Mouse (Mus musculus) embryo, embryonic 11 days (tissue): ENCODE data around the gene Rlf.
"Not testable (repeated sequence)": the region's sequence is repeated elsewhere in the genome, so short reads cannot be mapped to it uniquely, and the experiment has no call there.

Experiments used
- DNase-seq: peaks from one replicate; pipeline ENCODE4 v3.0.0-alpha.2; 2015

Gene Rlf

DNA sequence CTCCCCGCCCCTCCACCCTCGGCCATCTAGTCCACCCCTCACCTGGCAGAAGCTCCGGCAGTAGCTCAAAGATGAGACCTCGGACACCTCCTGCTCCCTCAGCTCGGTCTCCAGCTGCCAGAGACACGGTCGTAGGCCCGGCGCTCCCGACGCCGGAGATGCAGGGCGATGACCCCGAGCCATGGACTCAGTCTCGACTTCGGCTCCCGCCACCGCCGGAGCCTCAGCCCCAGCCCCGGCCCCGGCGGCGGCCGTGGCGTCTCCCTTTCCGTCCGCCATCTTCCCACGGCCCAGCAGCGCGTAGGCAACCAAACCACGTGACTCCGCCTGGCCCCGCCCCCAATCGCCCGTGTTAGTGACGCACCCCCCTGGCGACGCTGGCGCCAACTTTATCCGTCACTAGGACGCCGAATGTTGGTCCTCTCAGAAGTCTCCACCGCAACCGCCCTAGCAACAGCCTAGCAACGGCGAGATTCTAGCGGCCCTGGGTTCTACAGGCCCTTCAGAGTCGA, at the start of gene Rlf:
TSS of gene Rlf (minus strand) at position 292 of the 512 bp plus-strand sequence.
- peak; percentile 98 for DNase-seq

DNA sequence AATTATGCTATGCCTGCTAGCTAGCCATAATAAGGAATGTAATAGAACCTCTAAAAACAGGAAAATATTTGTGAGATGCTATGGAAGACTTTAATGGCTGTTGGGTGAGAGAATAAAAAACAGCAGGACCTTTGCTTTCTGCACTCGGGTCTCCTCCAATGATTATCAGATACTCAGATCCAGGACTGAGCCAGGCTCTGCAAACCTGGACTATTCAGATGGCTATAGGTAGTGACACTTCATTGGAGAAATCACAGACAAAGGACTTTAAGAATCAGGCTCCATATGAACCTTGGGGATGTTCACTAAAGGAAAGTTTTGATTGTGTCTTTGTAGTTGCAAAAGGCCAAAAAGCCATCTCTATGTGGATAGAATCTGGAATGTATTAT, 26.7 kb upstream of the Rlf start:
- DNase-seq, result no peak

GRCm38 (mm10) chr4:121240637-121241611, 26.0 kb upstream of the Rlf start:
- peak; percentile 66 for DNase-seq

- DNase-seq, result no peak
These were observed 25.0 kb upstream of the Rlf start for GRCm38 (mm10) chr4:121239878-121240277.

GRCm38 (mm10) chr4:121231772-121232414, 17.0 kb upstream of the Rlf start:
- DNase-seq, result peak; percentile 75

DNA sequence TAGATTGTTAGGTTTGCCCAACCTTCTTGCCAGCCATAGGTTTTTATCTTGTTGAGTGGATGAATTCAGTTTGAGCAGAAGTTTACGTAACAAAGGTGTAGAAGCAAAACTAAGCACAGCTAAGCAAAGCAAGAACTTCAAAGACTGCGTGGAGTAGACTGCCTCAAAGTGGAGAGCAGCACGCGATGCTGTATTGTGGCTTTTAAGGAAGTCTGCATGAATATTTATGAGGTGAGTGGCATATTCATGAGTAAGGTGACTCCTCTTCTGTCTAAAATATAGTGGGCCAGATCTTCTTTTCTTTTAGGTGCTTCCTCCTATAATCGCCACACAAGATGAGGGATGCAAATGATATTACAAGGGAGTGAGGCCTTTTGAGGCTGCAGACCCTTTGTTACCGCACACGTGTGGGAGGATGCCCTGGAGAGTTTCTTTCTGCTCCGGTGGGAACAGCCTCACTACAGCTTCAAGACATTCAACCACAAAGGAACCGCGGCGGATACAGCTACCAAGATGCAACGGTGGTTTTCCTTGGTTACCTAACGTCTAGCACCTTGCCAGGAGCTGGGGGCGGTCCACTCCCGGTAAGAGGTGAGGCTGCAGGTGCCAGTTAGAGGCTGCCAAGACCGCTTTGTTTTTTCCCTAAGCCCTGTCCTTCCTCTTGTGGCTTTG, 16.2 kb upstream of the Rlf start:
- peak; percentile 41 for DNase-seq

GRCm38 (mm10) chr4:121227072-121227471, 12.2 kb upstream of the Rlf start:
- no peak for DNase-seq

GRCm38 (mm10) chr4:121225177-121225576, 10.3 kb upstream of the Rlf start:
- DNase-seq, result no peak

- DNase-seq, result no peak
These were observed 8.3 kb upstream of the Rlf start for GRCm38 (mm10) chr4:121223136-121223535.

- no peak for DNase-seq
These were observed 1.3 kb upstream of the Rlf start for GRCm38 (mm10) chr4:121216216-121216615.

GRCm38 (mm10) chr4:121215489-121215888, 605 bp upstream of the Rlf start:
- no peak for DNase-seq

DNA sequence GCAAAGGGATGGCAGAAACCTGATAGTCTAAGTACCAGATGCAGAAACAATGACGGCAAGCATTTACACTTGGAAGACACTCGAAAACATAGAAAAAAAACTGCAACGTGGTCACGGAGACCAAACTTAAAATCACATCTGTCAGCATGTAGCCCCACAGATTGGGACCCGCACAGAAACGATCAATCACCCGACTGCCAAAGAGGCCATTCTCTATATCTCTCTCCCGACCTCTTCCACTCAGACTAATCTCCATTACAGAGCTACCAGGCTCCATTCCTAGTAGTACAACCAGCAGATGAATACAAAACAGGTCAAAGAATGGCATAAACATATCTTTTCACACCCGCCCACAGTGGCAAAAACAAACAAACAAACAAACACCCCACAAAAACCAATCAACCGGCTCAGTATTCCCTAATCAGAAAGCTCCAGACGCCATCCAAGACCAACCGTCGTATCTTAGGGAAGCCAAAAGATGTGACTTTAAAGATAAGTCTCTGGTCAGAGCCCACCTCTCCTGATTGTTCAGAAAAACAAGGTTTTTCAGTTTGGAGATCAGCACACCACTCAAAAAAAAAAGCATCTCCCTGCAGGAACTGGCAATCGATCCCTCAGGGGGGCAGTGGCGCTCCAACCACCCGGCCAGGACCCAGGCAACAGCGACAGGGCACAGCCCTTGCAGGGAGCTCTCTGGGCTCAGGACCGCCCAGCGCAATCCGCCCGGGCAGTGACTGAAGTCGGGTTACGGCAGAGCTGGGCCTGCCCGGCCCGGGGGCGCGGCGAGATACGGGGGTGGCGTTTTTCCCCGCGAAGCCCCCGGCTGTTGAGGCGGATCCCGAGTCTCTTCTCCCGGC, 720 bp downstream of the Rlf start:
- peak; percentile 72 for DNase-seq

GRCm38 (mm10) chr4:121208911-121209310, 6.0 kb downstream of the Rlf start:
- no peak for DNase-seq

- DNase-seq, result no peak
These were observed 17.0 kb downstream of the Rlf start for GRCm38 (mm10) chr4:121197856-121198255.

DNA sequence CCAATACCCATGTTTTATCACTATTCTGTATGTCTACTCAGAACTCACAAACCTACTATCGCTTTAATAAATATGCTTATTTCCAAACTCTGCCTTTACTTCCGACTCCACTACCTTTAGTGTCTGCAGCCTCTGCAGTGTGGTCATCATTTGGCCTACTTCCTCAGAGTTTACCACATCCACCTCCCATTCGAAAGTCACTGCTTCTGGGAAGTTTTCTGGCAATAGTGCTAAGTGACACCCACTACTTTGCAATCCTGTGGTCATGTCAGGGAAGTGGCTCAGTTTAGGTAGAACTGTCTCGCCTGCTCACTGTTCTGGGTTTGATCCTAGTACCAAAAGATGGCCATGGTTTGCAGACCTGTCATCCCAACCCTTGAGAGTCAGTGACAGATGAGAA, 17.9 kb downstream of the Rlf start:
- no peak for DNase-seq

GRCm38 (mm10) chr4:121196205-121196604, 18.7 kb downstream of the Rlf start:
- no peak for DNase-seq

GRCm38 (mm10) chr4:121194736-121195135, 20.1 kb downstream of the Rlf start:
- no peak for DNase-seq

- DNase-seq, result no peak
These were observed 22.6 kb downstream of the Rlf start for GRCm38 (mm10) chr4:121192306-121192705.

DNA sequence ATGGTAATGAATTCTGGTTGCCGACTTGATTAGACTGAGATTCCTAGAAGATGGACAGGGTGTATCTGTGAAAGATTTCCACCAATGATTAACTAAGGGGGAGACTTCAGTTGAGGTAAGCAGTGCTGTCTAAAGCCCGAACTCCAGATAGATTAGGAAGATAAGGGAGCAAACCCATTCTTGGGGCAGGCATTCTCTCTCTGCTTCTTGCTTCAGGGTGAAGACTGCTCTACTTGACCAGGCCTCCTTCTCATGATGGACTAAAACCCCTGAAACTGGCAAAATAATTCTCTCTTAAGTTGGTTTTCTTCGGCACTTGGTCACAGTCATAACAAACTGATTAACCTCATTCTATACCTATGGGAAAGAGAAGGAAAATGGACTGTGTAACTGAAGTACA, 25.5 kb downstream of the Rlf start:
- DNase-seq, result no peak

GRCm38 (mm10) chr4:121179669-121180068, 35.2 kb downstream of the Rlf start:
- DNase-seq, result no peak

DNA sequence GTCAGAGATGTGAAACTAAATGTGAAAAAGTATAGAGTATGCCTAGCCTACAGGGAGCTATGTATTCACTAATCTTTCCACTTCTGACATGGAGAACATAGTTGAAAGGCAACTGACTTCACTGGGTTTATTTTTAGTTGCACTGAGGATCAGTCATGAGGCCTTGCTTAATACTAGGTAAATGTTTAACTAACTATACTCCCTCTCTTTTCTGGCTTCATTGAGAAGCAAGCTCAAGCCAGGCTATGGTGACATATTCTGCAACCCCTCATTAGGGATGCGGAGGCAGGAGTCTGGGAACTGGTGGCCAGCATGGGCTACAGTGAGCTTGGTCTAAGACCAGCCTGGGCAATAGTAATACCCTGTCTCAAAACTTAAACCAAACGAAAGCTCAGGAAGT, 47.2 kb downstream of the Rlf start:
- no peak for DNase-seq

- DNase-seq, result not testable (repeated sequence)
These were observed 48.2 kb downstream of the Rlf start for GRCm38 (mm10) chr4:121166697-121167096.
